Mouse (Mus musculus) liver, embryonic 14.5 days (tissue): ENCODE measurements around the gene Tbcel. TPM values are rescaled to one million over a fixed set of nuclear protein-coding genes. Genes with fewer than 3 reads are reported as not detected.

ENCODE experiments used
- ATAC-seq: fragments of 200-750 bp; cut with Nextera tagmentation; 2 replicates; pipeline ENCODE4 v1.8.0; 2017; ENCODE audit warnings: moderate number of reproducible peaks, mild to moderate bottlenecking, moderate library complexity; ENCODE audit not compliant: insufficient read depth
- DNase-seq, 3 experiments: peaks; one replicate each; pipeline ENCODE4 v3.0.0-alpha.2; 2012 to 2013; ENCODE audit warnings: low read depth in 3 of 3, low spot score in 3 of 3
- H3K27ac ChIP-seq: fragments of 300-500 bp; sonication (generic); 2 replicates; pipeline ENCODE4 v1.5.1; 2014; ENCODE audit warnings: moderate library complexity, mild to moderate bottlenecking, control low read depth, inconsistent platforms
- H3K27me3 ChIP-seq: fragments of 300-500 bp; sonication (generic); 2 replicates; pipeline ENCODE4 v1.6.1; 2014; ENCODE audit warnings: mild to moderate bottlenecking, low read length, moderate library complexity; ENCODE audit not compliant: control insufficient read depth, insufficient read depth
- H3K36me3 ChIP-seq: fragments of 300-500 bp; sonication (generic); replicated peaks from 2 replicates; pipeline ENCODE4 v1.6.1; 2014; ENCODE audit warnings: low read depth; ENCODE audit not compliant: control insufficient read depth, insufficient read depth
- H3K4me1 ChIP-seq, 2 experiments: fragments of 200-500 bp in 1 of 2; fragments of 300-500 bp in 1 of 2; sonication (generic) in 1 of 2; replicated peaks; 2 replicates each; pipeline ENCODE4 v1.6.1; 2012 to 2014; ENCODE audit warnings: antibody characterized with exemption in 1 of 2, inconsistent platforms in 1 of 2, low read length in 1 of 2; ENCODE audit not compliant: control insufficient read depth in 2 of 2, insufficient read depth in 2 of 2
- H3K4me2 ChIP-seq: fragments of 300-500 bp; sonication (generic); 2 replicates; pipeline ENCODE4 v1.6.1; 2014; ENCODE audit warnings: low read depth, mild to moderate bottlenecking, control low read depth, moderate library complexity
- H3K4me3 ChIP-seq, 2 experiments: fragments of 200-500 bp in 1 of 2; fragments of 300-500 bp in 1 of 2; sonication (generic) in 1 of 2; 2 replicates each; pipeline ENCODE4 v1.5.1; 2012 to 2014; ENCODE audit warnings: low read depth in 2 of 2, low read length in 2 of 2, mild to moderate bottlenecking in 2 of 2, control low read depth in 1 of 2, inconsistent platforms in 1 of 2, moderate library complexity in 1 of 2; ENCODE audit not compliant: insufficient read depth in 1 of 2
- H3K9ac ChIP-seq: fragments of 300-500 bp; sonication (generic); replicated peaks from 2 replicates; pipeline ENCODE4 v1.6.1; 2014; ENCODE audit warnings: mild to moderate bottlenecking, control low read depth, moderate library complexity
- H3K9me3 ChIP-seq: fragments of 300-500 bp; sonication (generic); 2 replicates; pipeline ENCODE4 v1.6.1; 2016; ENCODE audit warnings: low read length, mixed read lengths; ENCODE audit not compliant: control insufficient read depth
- CTCF ChIP-seq: IDR thresholded peaks from 2 replicates; pipeline ENCODE4 v1.5.1; 2016; ENCODE audit warnings: antibody characterized with exemption, low read depth, control low read depth
- EP300 ChIP-seq: IDR thresholded peaks from 2 replicates; pipeline ENCODE4 v1.6.1; 2016; ENCODE audit warnings: antibody characterized with exemption, low read depth
- WGBS: fragments of 180-500 bp; shearing (Covaris S2); extraction: QIAGEN DNeasy Blood & Tissue Kit; methylation state at CpG from one replicate; pipeline ENCODE4 v1.1.7; 2014; ENCODE audit not compliant: insufficient replicate concordance; 5-methylcytosine and 5-hydroxymethylcytosine counted together
- polyA plus RNA-seq, 2 experiments: library from polyadenylated mRNA; depleted of rRNA in 1 of 2; stranded (reverse) in 1 of 2; unstranded in 1 of 2; fragments of >200 nt; fragmentation: Nextera tagmentation in 1 of 2; extraction: Ambion mirVana in 1 of 2; gene quantifications; 2 replicates each; pipeline versions ENCODE4 v1.2.1 to v1.2.3; 2012 to 2014

Gene Tbcel
- polyA plus RNA-seq, 2 experiments = 11.3 to 19.7 TPM

DNA sequence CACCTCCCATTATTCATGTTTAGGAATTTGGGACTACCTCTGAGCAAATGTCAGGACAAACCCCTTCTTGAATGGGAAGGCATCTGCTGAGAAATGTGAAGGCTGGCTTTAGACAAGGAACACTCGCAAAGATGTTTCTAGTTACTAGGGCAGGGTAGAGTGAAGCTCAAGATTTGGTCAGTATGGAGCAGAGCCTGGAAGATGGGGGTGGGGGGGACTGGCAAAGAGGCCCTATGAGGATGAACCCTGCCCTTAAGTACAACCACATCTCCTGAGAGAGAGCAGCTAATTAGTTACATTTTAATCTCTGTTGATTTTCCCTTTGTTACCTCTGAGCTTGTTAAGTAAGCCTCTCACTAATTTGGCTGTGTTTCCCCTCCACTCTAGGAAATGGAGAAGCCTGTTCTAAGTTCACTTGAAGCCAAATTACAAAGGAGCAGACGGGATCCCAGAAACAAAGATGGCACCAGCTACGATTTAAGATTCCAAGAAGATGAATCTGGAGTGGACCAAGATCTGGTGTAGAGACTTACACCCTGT is 2.6 kb downstream of the Tbcel start:
- WGBS = 65% methylated on average over 3 of the region's 3 CpGs
- Histone ChIP-seq H3K9me3 (no peaks in the 10 kb centered on the region), H3K27me3 (no peaks in the 10 kb centered on the region), H3K9ac (no peak overlapping the region), H3K4me3 (no peak overlapping the region), H3K4me2 (no peak overlapping the region), H3K4me1 (no peaks in the 10 kb centered on the region), H3K36me3 (no peaks in the 10 kb centered on the region), H3K27ac (no peak overlapping the region)
- TF ChIP-seq CTCF (no peak), EP300 (no peak)
- DNase-seq (no peak), ATAC-seq (no peak)

GRCm38 (mm10) chr9:42504559-42504958 is 3.0 kb downstream of the Tbcel start:
- no peaks in the 10 kb centered on the region for H3K27me3 ChIP-seq
- 62% methylated on average over 11 of the region's 11 CpGs for WGBS
- no peak for DNase-seq
- no peak overlapping the region for H3K27ac ChIP-seq
- no peaks in the 10 kb centered on the region for H3K9me3 ChIP-seq
- no peak overlapping the region for H3K4me2 ChIP-seq
- TF ChIP-seq EP300 (no peak), CTCF (no peak)
- no peak overlapping the region for H3K4me3 ChIP-seq
- no peaks in the 10 kb centered on the region for H3K36me3 ChIP-seq
- no peak for ATAC-seq
- H3K4me1 ChIP-seq = no peaks in the 10 kb centered on the region
- no peak overlapping the region for H3K9ac ChIP-seq

DNA sequence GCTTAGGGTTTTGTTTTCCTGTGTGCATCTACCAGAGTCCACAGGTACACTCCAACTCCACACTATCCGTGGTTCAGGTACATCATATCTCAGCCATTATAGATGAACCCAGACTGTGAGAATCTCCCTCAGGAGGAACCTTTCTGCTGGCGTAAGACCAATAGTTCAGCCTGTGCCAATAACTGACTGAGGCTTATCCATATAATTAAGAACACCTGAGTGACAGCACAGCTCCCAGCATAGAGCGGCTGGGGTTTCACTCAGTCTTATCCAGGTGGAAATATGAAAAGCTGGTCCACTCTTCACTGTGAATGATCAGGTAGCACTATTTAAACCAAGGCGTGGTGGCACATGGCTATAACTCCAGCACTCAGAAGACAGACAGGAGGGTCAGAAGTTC is 3.9 kb downstream of the Tbcel start:
- H3K9me3 ChIP-seq = no peaks in the 10 kb centered on the region
- H3K27me3 ChIP-seq = no peaks in the 10 kb centered on the region
- DNase-seq (no peak), ATAC-seq (no peak)
- no peaks in the 10 kb centered on the region for H3K4me1 ChIP-seq
- H3K4me3 ChIP-seq = no peak overlapping the region
- no peak overlapping the region for H3K9ac ChIP-seq
- 65% methylated on average over 4 of the region's 4 CpGs for WGBS
- no peak for TF ChIP-seq EP300
- TF ChIP-seq CTCF = no peak
- H3K4me2 ChIP-seq = no peak overlapping the region
- no peaks in the 10 kb centered on the region for H3K36me3 ChIP-seq
- no peak overlapping the region for H3K27ac ChIP-seq

- no peaks in the 10 kb centered on the region for H3K27me3 ChIP-seq
- H3K4me1 ChIP-seq = no peaks in the 10 kb centered on the region
- no peak for TF ChIP-seq CTCF
- no peak for TF ChIP-seq EP300
- ATAC-seq (no peak), DNase-seq (no peak)
- H3K9ac ChIP-seq = no peak overlapping the region
- H3K9me3 ChIP-seq = no peaks in the 10 kb centered on the region
- WGBS = 34% methylated on average over 2 of the region's 2 CpGs
- H3K4me3 ChIP-seq = no peak overlapping the region
- no peak overlapping the region for H3K4me2 ChIP-seq
- H3K36me3 ChIP-seq = no peaks in the 10 kb centered on the region
- no peak overlapping the region for H3K27ac ChIP-seq
These were observed 11.3 kb downstream of the Tbcel start for GRCm38 (mm10) chr9:42496296-42496695.

DNA sequence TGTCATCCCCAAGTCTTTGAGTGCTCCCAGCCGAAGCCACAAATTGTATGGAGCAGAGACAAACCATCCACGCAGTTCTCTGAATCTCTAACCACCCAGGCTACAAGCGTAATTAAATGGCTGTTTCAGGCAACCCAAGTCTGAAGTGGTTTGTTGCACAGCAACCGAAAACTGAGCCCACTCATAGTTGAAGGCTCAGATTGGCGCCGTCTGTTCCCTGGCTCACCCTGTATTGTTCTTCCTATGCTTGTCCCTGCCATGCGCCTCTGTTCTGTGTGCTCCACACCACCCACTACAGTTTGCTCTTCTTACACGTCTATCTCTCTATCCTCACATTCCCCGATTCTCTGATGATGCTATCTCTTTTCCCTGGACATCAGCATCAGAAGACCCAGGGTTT is 15.8 kb downstream of the Tbcel start:
- DNase-seq (no peak), ATAC-seq (no peak)
- Histone ChIP-seq H3K27me3 (no peaks in the 10 kb centered on the region), H3K27ac (no peak overlapping the region), H3K4me2 (no peak overlapping the region), H3K36me3 (no peaks in the 10 kb centered on the region), H3K4me1 (peaks cover 0 to 4% of the 10 kb centered on the region in 2 experiments; a peak in 2 of 4 replicates), H3K9me3 (no peaks in the 10 kb centered on the region), H3K9ac (no peak overlapping the region), H3K4me3 (no peak overlapping the region)
- 68% methylated on average over 9 of the region's 9 CpGs for WGBS
- TF ChIP-seq CTCF (no peak), EP300 (no peak)
